Mouse (Mus musculus) megakaryocyte-erythroid progenitor cell, adult 5 weeks (primary cell): Measurements from ENCODE around the gene Rpp14. TPM values are rescaled to one million over a fixed set of nuclear protein-coding genes. Genes with fewer than 3 reads are reported as not detected.

ENCODE experiments used
- polyA plus RNA-seq: library from polyadenylated mRNA; stranded (reverse); fragments of >175 nt; gene quantifications from 2 replicates; pipeline ENCODE4 v1.2.3, GENCODE M21; 2012

Rpp14 gene
- 3.5 and 3.6 TPM in 2 replicates for polyA plus RNA-seq

DNA sequence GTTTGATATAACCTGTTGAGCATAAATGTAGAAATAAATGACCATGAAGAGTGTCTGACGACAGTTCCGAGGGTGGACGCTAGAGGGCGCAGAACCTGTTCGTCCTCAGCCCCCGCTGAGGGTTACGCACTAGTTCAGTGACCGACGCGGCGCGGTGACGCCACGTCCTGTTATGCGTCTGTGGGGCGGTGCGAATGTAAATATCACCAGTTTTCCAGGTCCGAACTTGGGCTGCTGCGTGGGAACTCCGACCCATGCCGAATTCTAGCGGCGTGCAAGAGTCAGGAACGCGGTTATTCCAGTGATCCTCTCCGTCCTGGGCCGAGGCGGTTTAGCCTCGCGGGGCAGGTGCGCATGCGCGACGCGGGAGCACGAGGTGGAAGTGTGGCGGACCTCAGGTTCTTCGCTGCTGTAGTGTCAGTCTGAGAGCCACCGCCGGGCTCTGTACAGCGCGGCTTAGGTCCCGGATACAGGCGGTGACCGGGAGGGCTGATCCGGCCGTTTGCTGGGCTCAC, at the start of gene Rpp14:
Rpp14 (plus strand) TSS at position 203 of the 515 bp plus-strand sequence.

DNA sequence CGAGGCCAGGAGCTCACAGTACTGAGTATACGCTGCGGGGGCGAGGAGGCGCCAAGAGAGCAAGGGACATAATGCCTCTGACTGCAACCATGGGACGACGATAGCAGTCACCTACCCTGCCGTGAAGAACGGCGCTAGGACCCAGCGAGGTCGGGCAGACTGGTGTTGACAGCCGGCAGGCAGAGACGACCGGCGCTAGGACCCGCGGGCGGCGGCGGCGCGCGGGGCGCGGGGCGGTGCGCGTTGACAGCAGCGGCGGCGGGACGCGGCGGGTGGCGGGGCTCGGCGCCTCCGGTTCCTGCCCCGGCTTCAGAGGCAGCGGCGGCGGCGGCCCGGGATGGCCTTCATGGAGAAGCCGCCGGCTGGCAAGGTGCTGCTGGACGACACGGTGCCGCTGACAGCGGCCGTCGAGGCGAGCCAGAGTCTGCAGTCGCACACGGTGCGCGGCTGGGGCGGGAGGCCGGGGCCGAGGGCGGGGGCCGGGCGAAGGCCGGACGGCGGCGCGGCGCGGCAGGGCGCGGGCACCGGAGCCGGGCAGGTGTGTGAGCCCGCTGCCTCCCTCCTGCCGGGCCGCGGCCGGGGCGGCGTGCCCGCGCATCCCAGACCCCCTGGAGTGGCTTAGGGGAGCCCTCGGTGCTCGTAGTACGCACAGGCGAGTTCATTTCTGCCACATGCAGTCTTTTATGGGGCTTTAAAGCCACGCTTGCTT, 18.0 kb downstream of the Rpp14 start, which contains the start of gene Pxk:
Pxk (plus strand) TSS at position 234 of the 709 bp plus-strand sequence.

Other genes with a start within 250 kb of the Rpp14 start
- 0.14 TPM in 1 of 2 replicates, not detected in the other for gene Gm45521, start 123.1 kb upstream of the Rpp14 start, polyA plus RNA-seq
- 0.01 TPM in 1 of 2 replicates, not detected in the other for gene Dnase1l3, start 85.8 kb upstream of the Rpp14 start, polyA plus RNA-seq
- gene Abhd6, start 77.5 kb upstream of the Rpp14 start, polyA plus RNA-seq, result 0.09 and 0.16 TPM in 2 replicates
- gene Pxk, start 17.8 kb downstream of the Rpp14 start, polyA plus RNA-seq, result 8.7 and 8.8 TPM in 2 replicates
- 88.2 and 108 TPM in 2 replicates for gene Pdhb, start 92.7 kb downstream of the Rpp14 start, polyA plus RNA-seq
- 1.1 and 1.4 TPM in 2 replicates for gene Kctd6, start 133.8 kb downstream of the Rpp14 start, polyA plus RNA-seq
- not detected in 2 replicates for gene Acox2, start 179.0 kb downstream of the Rpp14 start, polyA plus RNA-seq
- not detected in 2 replicates for gene Fam107a, start 237.7 kb downstream of the Rpp14 start, polyA plus RNA-seq